Mouse (Mus musculus) intestine, embryonic 16.5 days (tissue): Measurements from ENCODE around the gene Ceacam13. TPM values are rescaled to one million over a fixed set of nuclear protein-coding genes. Genes with fewer than 3 reads are reported as not detected.
"Not testable (repeated sequence)": the region's sequence is repeated elsewhere in the genome, so short reads cannot be mapped to it uniquely, and the experiment has no call there.

Experiments used
- ATAC-seq: fragments of 200-750 bp; cut with Nextera tagmentation; 2 replicates; pipeline ENCODE4 v1.8.0; 2017; ENCODE audit warnings: moderate TSS enrichment, moderate library complexity
- H3K27ac ChIP-seq: fragments of 300-500 bp; sonication (generic); 2 replicates; pipeline ENCODE4 v1.5.1; 2014; ENCODE audit warnings: mild to moderate bottlenecking, low read length
- H3K27me3 ChIP-seq: fragments of 300-500 bp; sonication (generic); replicated peaks from 2 replicates; pipeline ENCODE4 v1.6.1; 2014; ENCODE audit warnings: low read length, control low read depth, mixed read lengths; ENCODE audit not compliant: control insufficient read depth, insufficient read depth
- H3K36me3 ChIP-seq: fragments of 300-500 bp; sonication (generic); 2 replicates; pipeline ENCODE4 v1.6.1; 2014; ENCODE audit warnings: low read length, control low read depth; ENCODE audit not compliant: control insufficient read depth, insufficient read depth
- H3K4me1 ChIP-seq: fragments of 300-500 bp; sonication (generic); 2 replicates; pipeline ENCODE4 v1.6.1; 2014; ENCODE audit warnings: low read length, control low read depth, mixed read lengths; ENCODE audit not compliant: control insufficient read depth, insufficient read depth
- H3K4me2 ChIP-seq: fragments of 300-500 bp; sonication (generic); 2 replicates; pipeline ENCODE4 v1.6.1; 2014; ENCODE audit warnings: low read depth, low read length, control low read depth
- H3K4me3 ChIP-seq: fragments of 300-500 bp; sonication (generic); 2 replicates; pipeline ENCODE4 v1.5.1; 2014; ENCODE audit warnings: mild to moderate bottlenecking, low read length
- H3K9ac ChIP-seq: fragments of 300-500 bp; sonication (generic); 2 replicates; pipeline ENCODE4 v1.6.1; 2014; ENCODE audit warnings: low read depth, low read length
- H3K9me3 ChIP-seq: fragments of 300-500 bp; sonication (generic); 2 replicates; pipeline ENCODE4 v1.6.1; 2016; ENCODE audit warnings: low read length, control low read depth; ENCODE audit not compliant: control insufficient read depth
- WGBS: fragments of 180-500 bp; shearing (Covaris S2); extraction: QIAGEN DNeasy Blood & Tissue Kit; methylation state at CpG from one replicate; pipeline ENCODE4 v1.1.7; 2014; 5-methylcytosine and 5-hydroxymethylcytosine counted together
- microRNA-seq: library from miRNA; unstranded; fragments of <30 nt; microRNA quantifications from one replicate; pipeline ENCODE4, GENCODE M21; 2016
- polyA plus RNA-seq: library from polyadenylated mRNA; unstranded; fragments of >200 nt; fragmentation: Nextera tagmentation; extraction: Ambion mirVana; gene quantifications from 2 replicates; pipeline ENCODE4 v1.2.1, GENCODE M21; 2015

Gene Ceacam13
- not detected in 2 replicates for polyA plus RNA-seq

GRCm38 (mm10) chr7:18009589-18009988, at the start of gene Ceacam13:
Gene Ceacam13, plus strand, starts transcription at chr7:18009889.
- Histone ChIP-seq H3K9ac (no peak within 1 kb of the TSS), H3K9me3 (no peaks in the 10 kb centered on the region), H3K36me3 (no peaks in the 10 kb centered on the region), H3K4me3 (no peak within 1 kb of the TSS), H3K4me1 (no peaks in the 10 kb centered on the region), H3K27me3 (no peaks in the 10 kb centered on the region), H3K27ac (no peak within 1 kb of the TSS), H3K4me2 (no peak within 1 kb of the TSS)
- ATAC-seq: no peak
- WGBS: 79% methylated on average over 4 of the region's 4 CpGs

- ATAC-seq: no peak
- H3K9me3 ChIP-seq: peaks cover 6% of the 10 kb centered on the region; the same call in 1 of the 2 replicates
- 78% methylated on average over 4 of the region's 4 CpGs for WGBS
Observed at GRCm38 (mm10) chr7:17971824-17972223, 37.9 kb upstream of the Ceacam13 start, which contains the start of gene Ceacam11. Gene Ceacam11, plus strand, starts transcription at chr7:17972124.

GRCm38 (mm10) chr7:18001131-18001530, 8.6 kb upstream of the Ceacam13 start:
- ATAC-seq, H3K9me3 ChIP-seq, H3K27ac ChIP-seq, H3K4me2 ChIP-seq, H3K36me3 ChIP-seq, H3K4me1 ChIP-seq, H3K27me3 ChIP-seq, H3K9ac ChIP-seq, H3K4me3 ChIP-seq: not testable (repeated sequence)
- 88% methylated on average over 1 of the region's 1 CpGs for WGBS

More at GRCm38 (mm10) chr7:17971824-17972223, 37.9 kb upstream of the Ceacam13 start, which contains the start of gene Ceacam11:
- no peak within 1 kb of the TSS for H3K4me2 ChIP-seq
- H3K36me3 ChIP-seq: no peaks in the 10 kb centered on the region
- no peak within 1 kb of the TSS for H3K4me3 ChIP-seq
- H3K27ac ChIP-seq: no peak within 1 kb of the TSS
- no peak within 1 kb of the TSS for H3K9ac ChIP-seq
- no peaks in the 10 kb centered on the region for H3K27me3 ChIP-seq
- H3K4me1 ChIP-seq: no peaks in the 10 kb centered on the region

- Histone ChIP-seq H3K27me3 (no peaks in the 10 kb centered on the region), H3K9ac (no peak within 1 kb of the TSS), H3K4me2 (no peak within 1 kb of the TSS), H3K9me3 (0 out of 2 replicates have a peak, but pooled peaks cover 5% of the 10 kb centered on the region), H3K4me1 (no peaks in the 10 kb centered on the region), H3K36me3 (no peaks in the 10 kb centered on the region), H3K4me3 (no peak within 1 kb of the TSS), H3K27ac (no peak within 1 kb of the TSS)
- 72% methylated on average over 1 of the region's 1 CpGs for WGBS
- no peak for ATAC-seq
Observed at GRCm38 (mm10) chr7:18065629-18066028, 55.9 kb downstream of the Ceacam13 start, which contains the start of gene Ceacam12. Gene Ceacam12, plus strand, starts transcription at chr7:18065929.

Small RNA genes lying within 50 kb of the gene (microRNA-seq; reads per million reads assigned to microRNA genes)
- gene Gm22414: not detected

Other genes starting within 250 kb of the Ceacam13 start
- gene Ceacam14, start 197.3 kb upstream of the Ceacam13 start, polyA plus RNA-seq: not detected in 2 replicates
- gene Gm5155, start 138.1 kb upstream of the Ceacam13 start, polyA plus RNA-seq: not detected in 2 replicates
- not detected in 2 replicates for gene Ceacam11, start 37.8 kb upstream of the Ceacam13 start, polyA plus RNA-seq
- gene Ceacam12, start 56.0 kb downstream of the Ceacam13 start, polyA plus RNA-seq: not detected in 2 replicates
- not detected in 2 replicates for gene Igfl3, start 166.6 kb downstream of the Ceacam13 start, polyA plus RNA-seq
- gene Mill1, start 235.5 kb downstream of the Ceacam13 start, polyA plus RNA-seq: not detected in 2 replicates